Mouse (Mus musculus) midbrain, embryonic 13.5 days (tissue): ENCODE measurements around the gene Cnpy3. TPM values are rescaled to one million over a fixed set of nuclear protein-coding genes. Genes with fewer than 3 reads are reported as not detected.
A peak's percentile ranks its signal among the peaks of the same experiment; 100 is the strongest.

Experiments used
- ATAC-seq: fragments of 200-750 bp; cut with Nextera tagmentation; 2 replicates; pipeline ENCODE4 v1.8.0; 2017; ENCODE audit warnings: mild to moderate bottlenecking, moderate TSS enrichment, moderate library complexity
- H3K27ac ChIP-seq: fragments of 300-500 bp; sonication (generic); 2 replicates; pipeline ENCODE4 v1.5.1; 2015; ENCODE audit warnings: inconsistent platforms, mild to moderate bottlenecking, moderate library complexity
- H3K27me3 ChIP-seq: fragments of 300-500 bp; sonication (generic); 2 replicates; pipeline ENCODE4 v1.6.1; 2015; ENCODE audit warnings: mild to moderate bottlenecking, inconsistent platforms
- H3K36me3 ChIP-seq: fragments of 300-500 bp; sonication (generic); 2 replicates; pipeline ENCODE4 v1.6.1; 2015; ENCODE audit warnings: mild to moderate bottlenecking, inconsistent platforms
- H3K4me1 ChIP-seq: fragments of 300-500 bp; sonication (generic); replicated peaks from 2 replicates; pipeline ENCODE4 v1.6.1; 2015; ENCODE audit warnings: inconsistent platforms
- H3K4me2 ChIP-seq: fragments of 300-500 bp; sonication (generic); replicated peaks from 2 replicates; pipeline ENCODE4 v1.6.1; 2015; ENCODE audit warnings: moderate library complexity, mild to moderate bottlenecking, inconsistent platforms
- H3K4me3 ChIP-seq: fragments of 300-500 bp; sonication (generic); replicated peaks from 2 replicates; pipeline ENCODE4 v1.5.1; 2015; ENCODE audit warnings: mild to moderate bottlenecking, inconsistent platforms
- H3K9ac ChIP-seq: fragments of 300-500 bp; sonication (generic); replicated peaks from 2 replicates; pipeline ENCODE4 v1.6.1; 2015; ENCODE audit warnings: mild to moderate bottlenecking, inconsistent platforms
- H3K9me3 ChIP-seq: fragments of 300-500 bp; sonication (generic); 2 replicates; pipeline ENCODE4 v1.6.1; 2016; ENCODE audit warnings: mild to moderate bottlenecking, inconsistent platforms
- WGBS: fragments of 180-500 bp; shearing (Covaris S2); methylation state at CpG from one replicate; pipeline ENCODE4 v1.1.7; 2015; 5-methylcytosine and 5-hydroxymethylcytosine counted together
- polyA plus RNA-seq: library from polyadenylated mRNA; unstranded; fragments of >200 nt; fragmentation: Nextera tagmentation; extraction: Ambion mirVana; gene quantifications from 2 replicates; pipeline ENCODE4 v1.2.1, GENCODE M21; 2015

Cnpy3 gene
- polyA plus RNA-seq, 1 experiment from 2014 or later: 59.8 TPM

DNA sequence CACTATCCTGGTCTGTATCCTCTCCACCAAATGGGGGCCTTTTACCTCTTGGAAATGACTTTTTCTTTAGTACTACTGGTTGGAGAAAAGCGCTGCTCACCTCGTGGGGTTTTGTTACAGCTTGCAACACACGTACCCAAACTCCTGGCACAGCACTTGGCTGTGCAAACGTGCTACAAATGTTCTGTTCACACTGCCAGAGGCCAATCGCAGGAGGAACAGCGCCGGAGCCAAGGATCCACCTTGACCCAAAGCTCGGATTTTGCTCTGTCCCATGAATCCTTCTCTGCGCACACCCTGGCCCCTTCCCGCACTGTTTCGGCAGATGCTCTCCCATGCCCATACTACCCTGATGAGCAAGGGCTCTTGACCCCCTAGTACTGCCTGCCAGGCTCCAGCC is 23.5 kb downstream of the Cnpy3 start:
- peak overlapping the region; percentile 53; the same call in 1 of the 2 replicates for H3K9ac ChIP-seq
- H3K36me3 ChIP-seq: peaks cover 22% of the 10 kb centered on the region
- H3K4me3 ChIP-seq: no peak overlapping the region
- 0 out of 2 replicates have a peak, but pooled peaks cover 4% of the 10 kb centered on the region for H3K4me1 ChIP-seq
- no peak overlapping the region for H3K27ac ChIP-seq
- H3K9me3 ChIP-seq: no peaks in the 10 kb centered on the region
- H3K4me2 ChIP-seq: 0 out of 2 replicates have a peak overlapping the region, but pooled peaks have one; percentile 10
- ATAC-seq: peak; percentile 13; the same call in 1 of the 2 replicates
- H3K27me3 ChIP-seq: peaks cover 15% of the 10 kb centered on the region
- WGBS: 54% methylated on average over 11 of the region's 11 CpGs

DNA sequence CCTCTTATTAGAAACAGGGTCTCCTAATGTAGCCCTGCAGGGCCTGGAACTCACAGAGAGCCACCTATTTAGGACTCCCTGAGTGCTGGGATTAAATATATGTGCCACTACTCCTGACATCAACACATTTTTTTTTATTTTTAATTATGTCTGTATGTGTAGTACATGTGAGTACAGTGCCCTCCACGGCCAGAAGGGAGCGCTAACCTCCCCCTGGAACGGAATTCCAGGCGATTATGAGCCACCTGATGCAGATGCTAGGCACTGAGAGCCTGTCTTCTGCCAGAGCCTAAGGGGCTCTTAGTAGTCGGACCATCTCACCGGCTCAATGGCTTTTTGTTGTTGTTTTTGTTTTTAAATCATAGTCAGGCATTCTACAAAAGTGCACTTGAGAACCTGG is 24.0 kb downstream of the Cnpy3 start:
- Histone ChIP-seq H3K27ac (no peak overlapping the region), H3K9me3 (no peaks in the 10 kb centered on the region), H3K4me2 (no peak overlapping the region), H3K9ac (no peak overlapping the region), H3K36me3 (peaks cover 26% of the 10 kb centered on the region), H3K27me3 (peaks cover 15% of the 10 kb centered on the region), H3K4me3 (no peak overlapping the region), H3K4me1 (0 out of 2 replicates have a peak, but pooled peaks cover 4% of the 10 kb centered on the region)
- ATAC-seq: no peak
- 38% methylated on average over 6 of the region's 6 CpGs for WGBS

DNA sequence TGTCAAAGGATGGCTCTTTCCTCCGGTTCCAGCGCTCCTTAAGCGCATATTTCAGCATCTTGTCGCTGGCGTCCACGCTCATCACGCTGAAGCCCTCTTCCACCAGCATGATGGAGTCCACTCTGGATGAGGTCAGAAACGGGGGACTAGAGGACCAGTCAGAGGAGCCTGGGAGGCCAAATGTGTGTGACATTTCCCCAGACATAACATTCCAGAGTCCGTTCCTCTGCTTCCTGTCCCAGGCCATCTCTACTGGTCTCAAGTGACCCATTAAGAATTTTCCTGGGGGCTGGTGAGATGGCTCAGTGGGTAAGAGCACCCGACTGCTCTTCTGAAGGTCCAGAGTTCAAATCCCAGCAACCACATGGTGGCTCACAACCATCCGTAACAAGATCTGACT is 24.7 kb downstream of the Cnpy3 start:
- ATAC-seq: no peak
- H3K27me3 ChIP-seq: peaks cover 15% of the 10 kb centered on the region
- H3K4me2 ChIP-seq: no peak overlapping the region
- WGBS: 92% methylated on average over 11 of the region's 11 CpGs
- 0 out of 2 replicates have a peak, but pooled peaks cover 4% of the 10 kb centered on the region for H3K4me1 ChIP-seq
- no peaks in the 10 kb centered on the region for H3K9me3 ChIP-seq
- H3K4me3 ChIP-seq: no peak overlapping the region
- H3K9ac ChIP-seq: no peak overlapping the region
- no peak overlapping the region for H3K27ac ChIP-seq
- peaks cover 32% of the 10 kb centered on the region for H3K36me3 ChIP-seq

DNA sequence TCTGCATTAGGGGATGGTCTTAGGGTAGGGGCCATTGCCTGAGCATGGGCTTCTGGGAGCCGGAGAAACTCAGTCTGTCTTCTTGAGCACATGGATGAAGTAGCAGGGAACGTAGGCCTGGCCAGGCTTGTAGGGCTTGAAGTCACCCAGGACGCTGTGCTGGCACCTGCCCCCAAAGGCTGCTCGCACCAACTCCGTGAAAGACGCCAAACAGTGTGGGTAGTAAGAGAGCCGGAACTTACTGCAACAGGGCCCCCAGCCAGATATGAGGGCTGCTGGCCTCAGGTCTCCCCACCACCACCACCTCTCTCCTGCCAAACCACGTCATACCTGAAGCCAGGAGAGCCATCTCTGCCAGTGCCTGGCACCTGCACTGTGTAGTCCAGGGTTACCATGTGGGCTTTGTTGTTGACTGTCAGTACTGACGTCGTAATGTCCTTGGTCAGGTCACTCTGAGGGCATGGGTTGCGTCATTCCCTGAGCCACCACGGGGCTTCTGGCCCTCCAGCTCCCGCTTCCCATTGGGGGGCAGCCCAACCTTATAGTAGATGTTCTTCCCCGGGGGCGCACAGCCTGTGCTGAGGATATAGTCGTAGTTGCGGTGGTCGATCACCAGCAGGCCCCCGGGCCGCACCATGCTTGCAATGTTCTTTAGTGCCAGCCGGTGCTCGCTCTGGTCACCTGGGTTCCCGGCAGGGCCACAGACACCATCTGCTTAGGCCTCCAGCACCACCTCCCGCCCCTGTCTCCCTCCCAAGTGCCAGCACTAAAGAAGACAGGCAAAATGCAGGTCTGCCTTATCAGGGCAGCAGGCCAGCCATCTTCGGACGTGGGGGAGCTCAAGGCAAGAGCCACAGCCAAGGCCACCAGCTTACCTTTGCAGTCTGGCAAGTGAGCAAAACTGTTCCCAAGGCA is 26.0 kb downstream of the Cnpy3 start:
- H3K27ac ChIP-seq: no peak overlapping the region
- 0 out of 2 replicates have a peak overlapping the region, but pooled peaks have one; percentile 1 for H3K9ac ChIP-seq
- H3K4me3 ChIP-seq: no peak overlapping the region
- peaks cover 44% of the 10 kb centered on the region for H3K36me3 ChIP-seq
- H3K4me2 ChIP-seq: no peak overlapping the region
- WGBS: 93% methylated on average over 26 of the region's 26 CpGs
- no peak for ATAC-seq
- 0 out of 2 replicates have a peak, but pooled peaks cover 4% of the 10 kb centered on the region for H3K4me1 ChIP-seq
- no peaks in the 10 kb centered on the region for H3K9me3 ChIP-seq
- peaks cover 15% of the 10 kb centered on the region for H3K27me3 ChIP-seq

DNA sequence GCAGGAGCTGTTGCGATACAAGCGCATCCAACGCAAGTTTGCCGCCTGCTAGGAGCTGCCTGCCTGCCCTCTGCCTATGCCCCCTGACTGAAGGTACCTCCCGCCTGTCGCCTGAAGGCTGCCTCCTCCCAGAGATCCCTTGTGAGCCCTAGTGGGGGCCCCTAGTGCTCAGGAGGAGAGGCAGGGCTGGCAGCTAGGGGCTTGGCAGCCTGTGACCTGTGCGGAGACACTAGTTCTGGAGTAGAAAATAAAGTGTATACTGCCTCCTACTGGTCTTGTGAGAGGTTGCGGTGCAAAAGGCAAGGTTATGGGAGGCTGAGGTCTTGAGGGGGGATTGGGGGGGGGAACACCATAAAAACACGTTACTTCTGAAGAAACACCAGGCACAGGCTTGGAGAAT is 26.7 kb downstream of the Cnpy3 start:
- ATAC-seq: no peak
- H3K4me2 ChIP-seq: no peak overlapping the region
- no peak overlapping the region for H3K4me3 ChIP-seq
- 0 out of 2 replicates have a peak, but pooled peaks cover 4% of the 10 kb centered on the region for H3K4me1 ChIP-seq
- H3K36me3 ChIP-seq: peaks cover 51% of the 10 kb centered on the region
- 48% methylated on average over 9 of the region's 9 CpGs for whole genome bisulfite sequencing
- H3K27me3 ChIP-seq: peaks cover 15% of the 10 kb centered on the region
- no peak overlapping the region for H3K9ac ChIP-seq
- H3K9me3 ChIP-seq: no peaks in the 10 kb centered on the region
- H3K27ac ChIP-seq: no peak overlapping the region

DNA sequence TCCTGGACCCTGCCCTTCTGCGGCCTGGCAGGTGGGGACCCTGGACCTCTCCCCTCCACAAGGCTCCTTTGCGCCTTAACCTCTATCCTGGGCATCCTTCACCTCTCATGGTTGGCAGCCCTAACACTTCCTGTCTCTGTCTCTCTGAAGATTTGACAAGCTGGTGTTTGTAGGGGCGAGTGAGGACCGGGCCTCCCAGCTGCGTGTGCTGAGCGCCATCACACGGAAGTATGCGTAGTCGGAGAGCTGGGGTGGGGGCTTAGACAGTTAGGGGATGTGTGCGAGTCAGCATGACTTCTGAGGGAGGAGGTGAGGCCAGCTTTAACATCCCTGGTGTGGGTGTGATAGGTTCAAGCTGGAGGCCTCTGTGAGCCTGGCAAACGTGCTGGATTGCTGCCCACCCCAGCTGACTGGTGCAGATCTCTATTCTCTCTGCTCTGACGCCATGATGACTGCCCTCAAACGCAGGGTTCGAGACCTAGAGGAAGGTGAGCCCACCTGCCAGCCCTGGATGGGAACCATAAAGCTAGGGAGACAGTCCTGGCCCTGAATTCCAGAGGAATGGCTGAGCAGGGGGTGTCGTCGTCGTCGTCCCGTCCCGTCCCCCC is 27.4 kb downstream of the Cnpy3 start:
- Histone ChIP-seq H3K4me1 (0 out of 2 replicates have a peak, but pooled peaks cover 4% of the 10 kb centered on the region), H3K36me3 (peaks cover 52% of the 10 kb centered on the region), H3K4me2 (no peak overlapping the region), H3K9ac (no peak overlapping the region), H3K27ac (no peak overlapping the region), H3K9me3 (no peaks in the 10 kb centered on the region), H3K4me3 (no peak overlapping the region), H3K27me3 (peaks cover 13% of the 10 kb centered on the region)
- 86% methylated on average over 17 of the region's 20 CpGs for WGBS
- ATAC-seq: no peak

DNA sequence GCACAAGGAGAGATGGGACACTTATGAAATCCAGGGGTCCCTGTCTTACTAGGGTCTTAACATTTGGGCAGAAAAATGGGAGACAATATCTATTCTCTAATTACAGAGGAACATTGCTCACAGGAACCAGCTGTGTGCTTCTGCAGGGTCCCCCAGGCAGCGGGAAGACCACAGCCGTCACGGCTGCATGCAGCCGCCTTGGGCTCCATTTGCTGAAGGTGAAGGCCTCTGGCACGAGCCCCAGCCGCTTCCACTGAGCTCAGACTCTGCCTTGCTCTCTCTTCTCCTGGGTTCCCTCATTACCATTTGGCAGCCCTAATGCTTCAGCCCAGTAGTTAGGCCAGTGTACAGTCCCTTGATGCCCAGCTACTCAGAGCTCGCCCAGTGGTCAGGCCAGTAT is 30.9 kb downstream of the Cnpy3 start:
- H3K27me3 ChIP-seq: no peaks in the 10 kb centered on the region
- no peak overlapping the region for H3K4me3 ChIP-seq
- H3K27ac ChIP-seq: no peak overlapping the region
- no peak overlapping the region for H3K9ac ChIP-seq
- 80% methylated on average over 7 of the region's 7 CpGs for WGBS
- H3K4me1 ChIP-seq: no peaks in the 10 kb centered on the region
- H3K36me3 ChIP-seq: peaks cover 64% of the 10 kb centered on the region
- H3K4me2 ChIP-seq: no peak overlapping the region
- no peak for ATAC-seq
- no peaks in the 10 kb centered on the region for H3K9me3 ChIP-seq

DNA sequence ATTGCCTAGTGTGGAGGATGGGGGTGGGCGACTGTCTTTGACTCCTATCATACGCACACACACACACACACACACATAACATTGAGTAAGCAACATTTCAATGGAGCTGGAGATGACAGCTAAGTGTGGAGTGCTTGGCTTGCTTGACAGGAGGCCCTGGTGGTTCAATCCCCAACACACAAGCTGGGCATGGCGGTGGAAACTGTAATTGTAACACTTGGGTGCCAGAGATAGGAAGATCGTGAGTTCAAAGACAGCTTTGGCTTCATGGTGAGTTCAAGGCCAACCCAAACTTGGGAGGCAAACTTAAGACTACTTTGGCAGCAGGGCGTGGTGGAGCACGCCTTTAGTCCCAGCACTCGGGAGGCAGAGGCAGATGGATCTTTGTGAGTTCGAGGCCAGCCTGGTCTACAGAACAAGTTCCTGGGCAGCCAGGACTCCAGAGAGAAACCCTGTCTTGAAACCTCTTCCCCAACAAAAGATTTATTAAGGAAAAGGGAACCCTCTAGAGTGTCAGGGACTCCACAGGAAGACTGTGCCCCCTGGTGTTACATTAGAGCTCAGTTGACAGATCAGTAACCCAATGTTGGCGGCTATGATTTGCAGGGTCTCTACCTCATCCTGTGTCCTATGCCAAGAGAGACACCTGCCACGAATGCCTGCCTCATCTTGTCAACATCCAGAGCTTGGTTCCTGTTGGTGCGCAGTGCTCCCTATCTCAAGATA is 37.1 kb downstream of the Cnpy3 start:
- no peak for ATAC-seq
- no peak overlapping the region for H3K9ac ChIP-seq
- H3K36me3 ChIP-seq: peaks cover 37% of the 10 kb centered on the region
- H3K4me2 ChIP-seq: no peak overlapping the region
- H3K27me3 ChIP-seq: no peaks in the 10 kb centered on the region
- no peaks in the 10 kb centered on the region for H3K9me3 ChIP-seq
- WGBS: 95% methylated on average over 11 of the region's 11 CpGs
- H3K27ac ChIP-seq: no peak overlapping the region
- H3K4me1 ChIP-seq: peaks cover 19% of the 10 kb centered on the region
- H3K4me3 ChIP-seq: no peak overlapping the region

DNA sequence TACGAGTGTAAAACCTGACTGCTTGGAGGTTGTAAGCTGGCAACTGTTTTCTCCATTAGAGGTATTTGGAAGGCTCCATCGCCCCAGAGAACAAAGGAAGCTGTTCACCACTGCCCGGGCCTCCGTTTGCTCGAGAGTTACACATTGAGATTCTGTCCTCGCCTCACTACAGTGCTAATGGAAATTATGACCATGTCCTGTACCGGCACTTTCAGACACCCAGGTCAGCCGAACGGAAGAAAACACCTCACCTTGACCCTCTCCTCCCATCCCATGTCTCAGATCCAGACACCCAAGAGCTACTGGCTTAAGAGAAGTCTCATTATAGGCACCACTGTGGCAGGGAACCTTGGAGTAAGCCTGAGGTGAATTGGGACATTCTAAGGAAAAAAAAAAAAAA is 38.2 kb downstream of the Cnpy3 start:
- H3K4me1 ChIP-seq: peaks cover 19% of the 10 kb centered on the region
- no peak overlapping the region for H3K27ac ChIP-seq
- H3K4me3 ChIP-seq: no peak overlapping the region
- ATAC-seq: no peak
- no peaks in the 10 kb centered on the region for H3K9me3 ChIP-seq
- 89% methylated on average over 9 of the region's 9 CpGs for WGBS
- no peaks in the 10 kb centered on the region for H3K27me3 ChIP-seq
- no peak overlapping the region for H3K9ac ChIP-seq
- H3K4me2 ChIP-seq: no peak overlapping the region
- peaks cover 37% of the 10 kb centered on the region for H3K36me3 ChIP-seq

DNA sequence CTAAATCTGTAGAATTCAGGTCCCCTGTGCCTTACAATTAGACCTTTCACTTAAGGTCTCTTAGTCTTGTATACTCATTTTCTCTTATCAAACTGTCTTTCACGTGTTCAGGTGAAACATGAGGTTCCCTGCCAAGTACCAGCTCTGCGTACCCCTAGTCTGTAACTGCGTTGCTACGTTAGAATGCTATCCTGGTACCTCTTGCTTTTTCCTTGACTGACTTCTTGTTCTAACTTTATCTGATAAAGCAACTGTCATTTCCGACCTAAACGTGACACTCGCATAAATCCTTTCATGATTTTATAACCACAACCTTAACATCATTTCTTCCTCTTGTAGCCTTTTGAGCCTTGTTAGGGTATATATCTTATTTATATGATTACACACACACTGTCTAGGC is 39.6 kb downstream of the Cnpy3 start:
- Histone ChIP-seq H3K4me2 (peak overlapping the region; percentile 100), H3K36me3 (peaks cover 34% of the 10 kb centered on the region), H3K27me3 (no peaks in the 10 kb centered on the region), H3K27ac (no peak overlapping the region), H3K9ac (peak overlapping the region; percentile 93), H3K9me3 (no peaks in the 10 kb centered on the region), H3K4me1 (peaks cover 19% of the 10 kb centered on the region), H3K4me3 (peak overlapping the region; percentile 98)
- no peak for ATAC-seq
- 79% methylated on average over 7 of the region's 7 CpGs for WGBS

DNA sequence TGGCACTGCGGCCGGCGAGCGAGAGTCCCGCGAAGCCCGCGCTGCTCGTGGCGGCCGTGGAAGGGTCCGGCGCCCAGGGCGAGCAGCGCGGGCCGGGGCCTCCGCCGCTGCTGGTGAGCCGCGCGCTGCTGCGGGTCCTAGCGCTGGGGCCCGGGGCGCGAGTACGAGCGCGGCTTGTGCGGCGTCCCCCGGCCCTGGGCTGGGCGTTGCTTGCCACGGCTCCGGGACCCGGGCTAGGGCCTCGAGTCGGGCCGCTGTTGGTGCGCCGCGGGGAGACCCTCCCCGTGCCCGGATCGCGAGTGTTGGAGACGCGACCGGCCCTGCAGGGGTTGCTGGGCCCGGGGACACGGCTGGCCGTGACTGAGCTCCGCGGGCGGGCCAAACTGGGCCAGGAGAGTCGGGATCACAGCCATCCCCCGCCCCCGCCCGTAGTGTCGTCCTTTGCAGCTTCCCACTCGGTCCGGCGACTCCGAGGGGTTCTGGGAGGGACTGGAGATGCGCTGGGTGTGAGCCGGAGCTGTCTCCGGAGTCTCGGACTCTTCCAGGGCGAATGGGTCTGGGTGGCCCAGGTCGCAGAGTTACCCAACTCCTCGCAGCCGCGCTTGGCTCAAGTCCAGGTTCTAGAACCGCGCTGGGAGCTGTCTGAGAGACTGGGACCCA is 40.3 kb downstream of the Cnpy3 start:
- peak; percentile 32 for ATAC-seq
- Histone ChIP-seq H3K9me3 (no peaks in the 10 kb centered on the region), H3K27ac (peak overlapping the region; percentile 82), H3K9ac (peak overlapping the region; percentile 93), H3K4me3 (peak overlapping the region; percentile 98), H3K4me2 (peak overlapping the region; percentile 100), H3K36me3 (peaks cover 29% of the 10 kb centered on the region), H3K27me3 (no peaks in the 10 kb centered on the region), H3K4me1 (peaks cover 22% of the 10 kb centered on the region)
- under 1% methylated on average over 52 of the region's 76 CpGs for WGBS
